Mouse (Mus musculus): ENCODE measurements at regions not wholly inside any gene's neighbourhood (a gene's known extent, or its start where the extent isn't known, plus 50 kb on each side); places are given as distances from the start of the nearest gene placed in this dataset.
A peak's percentile ranks its signal among the peaks of the same experiment; 100 is the strongest.

DNA sequence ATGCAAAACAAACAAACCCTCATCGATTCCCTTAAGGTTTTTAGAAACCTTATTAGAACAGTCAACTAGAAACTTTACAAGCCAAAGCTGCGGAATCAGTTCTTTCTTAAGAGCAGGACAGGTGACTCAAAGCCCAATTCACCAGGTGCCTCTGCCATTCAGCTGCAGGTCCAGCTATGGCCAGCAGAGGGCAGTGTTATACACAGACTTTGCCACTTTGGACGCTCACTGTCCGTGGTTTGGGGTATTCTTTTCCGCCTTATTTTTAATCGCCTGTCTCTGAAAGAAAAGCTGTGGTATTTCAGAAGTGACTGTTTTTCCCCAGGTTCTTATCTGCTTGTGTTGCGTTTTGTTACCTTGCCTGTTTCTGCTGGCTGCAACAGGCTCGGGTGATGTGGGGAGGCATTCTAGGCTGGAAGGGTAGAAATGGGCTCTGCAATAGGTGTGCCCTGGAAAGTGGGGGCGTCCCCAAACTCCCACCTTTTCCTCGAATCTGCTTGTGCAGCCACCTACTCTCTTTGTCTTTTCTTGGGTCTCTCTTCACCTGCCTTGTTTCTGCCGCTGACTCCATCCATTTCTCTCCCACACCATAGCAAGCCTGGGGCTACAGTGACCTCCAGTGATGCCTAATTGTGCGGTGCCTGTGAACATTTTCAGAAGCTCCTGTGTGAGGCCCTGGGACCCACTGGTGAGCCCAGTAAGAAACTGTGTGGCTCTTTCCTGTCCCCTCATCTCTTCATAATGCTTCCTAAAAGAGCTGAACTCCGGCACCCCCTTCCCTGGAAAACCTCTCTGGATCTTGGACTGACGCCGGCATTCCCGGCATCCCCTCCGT lies 142.4 kb downstream of the Mtx3 start:
- Histone ChIP-seq H3K9ac (no peak overlapping the region), H3K4me1 (no peaks in the 10 kb centered on the region), H3K36me3 (no peaks in the 10 kb centered on the region), H3K4me2 (peak overlapping the region; percentile 58), H3K4me3 (peak overlapping the region; percentile 27), H3K27ac (no peak overlapping the region), H3K27me3 (no peaks in the 10 kb centered on the region), H3K9me3 (no peaks in the 10 kb centered on the region)
- no peak for ATAC-seq (ENCODE audit: insufficient number of reproducible peaks, insufficient read depth, low FRiP score, low TSS enrichment, low read depth)
- 47% methylated on average over 17 of the region's 17 CpGs for WGBS

DNA sequence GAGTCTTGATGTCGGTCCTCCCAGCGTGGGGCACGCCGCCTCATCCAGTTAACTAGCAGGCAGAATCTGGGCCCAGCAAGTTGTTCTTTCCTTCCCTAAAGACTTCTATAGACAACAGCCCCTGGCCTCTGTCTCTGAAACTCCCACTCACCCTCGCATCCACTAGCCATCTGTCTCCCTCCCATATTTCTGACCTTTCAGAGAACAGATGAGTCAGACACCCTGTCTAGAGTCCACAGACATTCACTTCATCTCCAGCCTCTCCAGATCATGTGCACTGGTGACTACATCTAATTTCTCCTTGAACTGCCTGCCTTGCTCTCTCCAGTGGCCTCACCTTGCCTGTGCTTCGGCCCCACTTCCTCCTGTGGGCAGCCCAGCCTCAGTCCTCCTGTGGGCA lies 143.1 kb downstream of the Mtx3 start:
- Histone ChIP-seq H3K27ac (no peak overlapping the region), H3K9ac (no peak overlapping the region), H3K9me3 (no peaks in the 10 kb centered on the region), H3K4me3 (no peak overlapping the region), H3K27me3 (no peaks in the 10 kb centered on the region), H3K36me3 (no peaks in the 10 kb centered on the region), H3K4me2 (no peak overlapping the region), H3K4me1 (no peaks in the 10 kb centered on the region)
- ATAC-seq (ENCODE audit: insufficient number of reproducible peaks, insufficient read depth, low FRiP score, low TSS enrichment, low read depth) = no peak
- WGBS = 90% methylated on average over 6 of the region's 6 CpGs

DNA sequence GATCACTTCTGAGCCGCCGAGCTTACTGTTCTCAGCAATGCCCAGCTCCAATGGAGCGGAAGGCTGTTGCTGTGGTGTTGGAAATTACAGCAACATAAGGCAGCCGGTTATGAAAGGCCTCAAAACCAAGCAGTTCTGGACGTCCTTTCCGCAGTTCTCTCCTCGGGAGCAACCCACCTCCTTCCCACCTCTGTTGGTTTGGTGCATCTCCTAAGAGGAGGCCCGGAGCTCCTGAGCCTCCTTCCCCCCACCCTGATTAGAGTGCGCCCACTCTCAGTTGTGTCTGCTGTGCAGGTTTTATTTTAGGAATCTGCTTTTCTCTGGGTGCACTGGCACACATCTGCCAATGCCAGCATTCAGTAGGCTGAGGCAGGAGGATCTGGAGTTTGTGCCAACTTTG lies 144.0 kb downstream of the Mtx3 start:
- no peaks in the 10 kb centered on the region for H3K9me3 ChIP-seq
- whole genome bisulfite sequencing = 83% methylated on average over 9 of the region's 9 CpGs
- H3K27ac ChIP-seq = no peak overlapping the region
- no peak overlapping the region for H3K4me2 ChIP-seq
- no peak overlapping the region for H3K9ac ChIP-seq
- ATAC-seq (ENCODE audit: insufficient number of reproducible peaks, insufficient read depth, low FRiP score, low TSS enrichment, low read depth) = no peak
- no peaks in the 10 kb centered on the region for H3K36me3 ChIP-seq
- H3K27me3 ChIP-seq = no peaks in the 10 kb centered on the region
- no peaks in the 10 kb centered on the region for H3K4me1 ChIP-seq
- no peak overlapping the region for H3K4me3 ChIP-seq

DNA sequence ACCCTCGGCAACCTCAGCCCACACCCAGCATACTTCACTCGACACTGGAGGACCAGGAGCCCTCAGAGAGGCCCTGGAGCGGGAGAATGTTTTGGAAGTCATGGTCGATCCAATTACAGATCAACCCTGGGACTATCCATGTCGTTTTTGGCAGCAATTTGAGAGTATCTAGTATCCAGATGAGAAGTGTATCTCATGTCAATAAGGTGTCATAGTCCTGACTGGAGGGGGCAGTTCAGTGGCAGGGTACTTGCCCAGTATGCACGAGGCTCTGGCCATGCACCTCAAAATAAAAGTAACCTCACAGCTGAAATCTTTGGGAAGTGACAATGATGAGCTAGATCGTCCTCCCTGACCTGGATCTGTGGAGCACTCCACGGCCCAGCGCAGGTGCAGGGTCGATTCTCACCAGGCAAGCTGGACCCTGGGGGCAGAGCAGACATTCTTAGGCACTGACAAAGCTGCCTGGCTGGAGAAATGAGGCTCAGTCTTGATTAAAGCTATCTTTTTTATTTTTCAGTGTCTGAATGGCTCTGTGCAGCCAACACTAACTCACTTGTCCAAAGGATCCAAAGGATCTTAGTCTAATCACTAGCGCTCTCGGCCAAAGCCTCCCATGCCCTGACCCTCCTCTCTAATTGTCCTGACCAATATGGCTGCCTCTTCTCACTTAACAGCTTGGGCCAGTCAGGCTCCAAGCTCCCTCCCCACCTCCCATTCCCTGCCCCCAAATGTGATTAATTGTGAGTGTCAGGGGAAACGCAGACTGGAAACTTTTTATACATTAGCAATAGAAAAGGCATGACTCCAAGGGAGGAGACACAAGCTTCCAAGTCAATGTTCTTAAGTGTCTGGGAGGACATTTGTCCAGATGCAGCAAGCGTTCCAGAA lies 146.0 kb downstream of the Mtx3 start:
- H3K9ac ChIP-seq = no peak overlapping the region
- H3K4me1 ChIP-seq = no peaks in the 10 kb centered on the region
- H3K27me3 ChIP-seq = no peaks in the 10 kb centered on the region
- WGBS = 58% methylated on average over 14 of the region's 14 CpGs
- no peak overlapping the region for H3K27ac ChIP-seq
- ATAC-seq (ENCODE audit: insufficient number of reproducible peaks, insufficient read depth, low FRiP score, low TSS enrichment, low read depth) = no peak
- H3K4me2 ChIP-seq = no peak overlapping the region
- no peaks in the 10 kb centered on the region for H3K9me3 ChIP-seq
- no peak overlapping the region for H3K4me3 ChIP-seq
- H3K36me3 ChIP-seq = no peaks in the 10 kb centered on the region

Measured in embryonic facial prominence, embryonic 13.5 days (tissue).